Mouse (Mus musculus): ENCODE measurements at regions not wholly inside any gene's neighbourhood (a gene's known extent, or its start where the extent isn't known, plus 50 kb on each side); places are given as distances from the start of the nearest gene placed in this dataset.

- no peak overlapping the region for H3K9ac ChIP-seq (ENCODE audit: low read depth, low read length)
- H3K27me3 ChIP-seq (ENCODE audit: control insufficient read depth, insufficient read depth, low read length), result no peaks in the 10 kb centered on the region
- no peak overlapping the region for H3K27ac ChIP-seq (replicated peaks; ENCODE audit: insufficient read depth, low read depth, low read length)
- no peak overlapping the region for H3K4me3 ChIP-seq (ENCODE audit: insufficient read depth, low read depth, low read length)
- no peaks in the 10 kb centered on the region for H3K79me2 ChIP-seq (ENCODE audit: control insufficient read depth, insufficient read depth, low read length)
- no peaks in the 10 kb centered on the region for H3K36me3 ChIP-seq (ENCODE audit: control insufficient read depth, insufficient read depth, low read length)
- no peak for DNase-seq (ENCODE audit: extremely low read depth, low read depth, low spot score)
- TF ChIP-seq CTCF (IDR thresholded peaks at IDR 0.05; ENCODE audit: low read depth, low read length), result no peak
- TF ChIP-seq POLR2A (IDR thresholded peaks at IDR 0.05; ENCODE audit: extremely low read depth, insufficient read depth, low read length), result no peak
- H3K4me1 ChIP-seq (ENCODE audit: control insufficient read depth, insufficient read depth, low read length), result no peaks in the 10 kb centered on the region
Measured at GRCm38 (mm10) chr3:18698106-18698505, 749.9 kb downstream of the Cypt12 start.

- 87% methylated on average over 6 of the region's 6 CpGs for WGBS
- Histone ChIP-seq H3K4me1 (ENCODE audit: control insufficient read depth, insufficient read depth, low read length) (no peaks in the 10 kb centered on the region), H3K27ac (replicated peaks; ENCODE audit: insufficient read depth, low read depth, low read length) (no peak overlapping the region), H3K27me3 (ENCODE audit: control insufficient read depth, insufficient read depth, low read length) (no peaks in the 10 kb centered on the region), H3K4me3 (ENCODE audit: insufficient read depth, low read depth, low read length) (no peak overlapping the region), H3K79me2 (ENCODE audit: control insufficient read depth, insufficient read depth, low read length) (no peaks in the 10 kb centered on the region), H3K9ac (ENCODE audit: low read depth, low read length) (no peak overlapping the region), H3K36me3 (ENCODE audit: control insufficient read depth, insufficient read depth, low read length) (no peaks in the 10 kb centered on the region)
- no peak for TF ChIP-seq CTCF (IDR thresholded peaks at IDR 0.05; ENCODE audit: low read depth, low read length)
- TF ChIP-seq POLR2A (IDR thresholded peaks at IDR 0.05; ENCODE audit: extremely low read depth, insufficient read depth, low read length), result no peak
- DNase-seq (ENCODE audit: extremely low read depth, low read depth, low spot score), result no peak
Measured at GRCm38 (mm10) chr3:18705165-18705564, 757.0 kb downstream of the Cypt12 start.

GRCm38 (mm10) chr3:18705756-18706155 is 757.5 kb downstream of the Cypt12 start:
- 88% methylated on average over 9 of the region's 9 CpGs for WGBS
- H3K79me2 ChIP-seq (ENCODE audit: control insufficient read depth, insufficient read depth, low read length), result no peaks in the 10 kb centered on the region
- no peak overlapping the region for H3K4me3 ChIP-seq (ENCODE audit: insufficient read depth, low read depth, low read length)
- TF ChIP-seq POLR2A (IDR thresholded peaks at IDR 0.05; ENCODE audit: extremely low read depth, insufficient read depth, low read length) (no peak), CTCF (IDR thresholded peaks at IDR 0.05; ENCODE audit: low read depth, low read length) (no peak)
- H3K4me1 ChIP-seq (ENCODE audit: control insufficient read depth, insufficient read depth, low read length), result no peaks in the 10 kb centered on the region
- H3K27me3 ChIP-seq (ENCODE audit: control insufficient read depth, insufficient read depth, low read length), result no peaks in the 10 kb centered on the region
- no peak overlapping the region for H3K27ac ChIP-seq (replicated peaks; ENCODE audit: insufficient read depth, low read depth, low read length)
- H3K36me3 ChIP-seq (ENCODE audit: control insufficient read depth, insufficient read depth, low read length), result no peaks in the 10 kb centered on the region
- no peak for DNase-seq (ENCODE audit: extremely low read depth, low read depth, low spot score)
- H3K9ac ChIP-seq (ENCODE audit: low read depth, low read length), result no peak overlapping the region

GRCm38 (mm10) chr3:18706356-18706755 is 758.1 kb downstream of the Cypt12 start:
- Histone ChIP-seq H3K9ac (ENCODE audit: low read depth, low read length) (no peak overlapping the region), H3K4me1 (ENCODE audit: control insufficient read depth, insufficient read depth, low read length) (no peaks in the 10 kb centered on the region), H3K36me3 (ENCODE audit: control insufficient read depth, insufficient read depth, low read length) (no peaks in the 10 kb centered on the region), H3K79me2 (ENCODE audit: control insufficient read depth, insufficient read depth, low read length) (no peaks in the 10 kb centered on the region), H3K27me3 (ENCODE audit: control insufficient read depth, insufficient read depth, low read length) (no peaks in the 10 kb centered on the region), H3K27ac (replicated peaks; ENCODE audit: insufficient read depth, low read depth, low read length) (no peak overlapping the region), H3K4me3 (ENCODE audit: insufficient read depth, low read depth, low read length) (no peak overlapping the region)
- DNase-seq (ENCODE audit: extremely low read depth, low read depth, low spot score), result no peak
- TF ChIP-seq POLR2A (IDR thresholded peaks at IDR 0.05; ENCODE audit: extremely low read depth, insufficient read depth, low read length) (no peak), CTCF (IDR thresholded peaks at IDR 0.05; ENCODE audit: low read depth, low read length) (no peak)

GRCm38 (mm10) chr3:18707730-18708129 is 759.5 kb downstream of the Cypt12 start:
- no peak overlapping the region for H3K4me3 ChIP-seq (ENCODE audit: insufficient read depth, low read depth, low read length)
- no peaks in the 10 kb centered on the region for H3K36me3 ChIP-seq (ENCODE audit: control insufficient read depth, insufficient read depth, low read length)
- no peak overlapping the region for H3K9ac ChIP-seq (ENCODE audit: low read depth, low read length)
- H3K27me3 ChIP-seq (ENCODE audit: control insufficient read depth, insufficient read depth, low read length), result no peaks in the 10 kb centered on the region
- no peaks in the 10 kb centered on the region for H3K79me2 ChIP-seq (ENCODE audit: control insufficient read depth, insufficient read depth, low read length)
- no peak overlapping the region for H3K27ac ChIP-seq (replicated peaks; ENCODE audit: insufficient read depth, low read depth, low read length)
- TF ChIP-seq POLR2A (IDR thresholded peaks at IDR 0.05; ENCODE audit: extremely low read depth, insufficient read depth, low read length), result no peak
- no peak for TF ChIP-seq CTCF (IDR thresholded peaks at IDR 0.05; ENCODE audit: low read depth, low read length)
- WGBS, result 93% methylated on average over 3 of the region's 3 CpGs
- DNase-seq (ENCODE audit: extremely low read depth, low read depth, low spot score), result no peak
- H3K4me1 ChIP-seq (ENCODE audit: control insufficient read depth, insufficient read depth, low read length), result no peaks in the 10 kb centered on the region

GRCm38 (mm10) chr3:18711661-18712060 is 763.5 kb downstream of the Cypt12 start:
- no peaks in the 10 kb centered on the region for H3K4me1 ChIP-seq (ENCODE audit: control insufficient read depth, insufficient read depth, low read length)
- no peak overlapping the region for H3K4me3 ChIP-seq (ENCODE audit: insufficient read depth, low read depth, low read length)
- H3K36me3 ChIP-seq (ENCODE audit: control insufficient read depth, insufficient read depth, low read length), result no peaks in the 10 kb centered on the region
- no peaks in the 10 kb centered on the region for H3K27me3 ChIP-seq (ENCODE audit: control insufficient read depth, insufficient read depth, low read length)
- DNase-seq (ENCODE audit: extremely low read depth, low read depth, low spot score), result no peak
- no peaks in the 10 kb centered on the region for H3K79me2 ChIP-seq (ENCODE audit: control insufficient read depth, insufficient read depth, low read length)
- no peak overlapping the region for H3K27ac ChIP-seq (replicated peaks; ENCODE audit: insufficient read depth, low read depth, low read length)
- no peak overlapping the region for H3K9ac ChIP-seq (ENCODE audit: low read depth, low read length)
- no peak for TF ChIP-seq POLR2A (IDR thresholded peaks at IDR 0.05; ENCODE audit: extremely low read depth, insufficient read depth, low read length)
- no peak for TF ChIP-seq CTCF (IDR thresholded peaks at IDR 0.05; ENCODE audit: low read depth, low read length)
- WGBS, result 53% methylated on average over 1 of the region's 1 CpGs
